Mouse (Mus musculus) CD4-positive, CD25-positive, alpha-beta regulatory T cell, adult 4 months (primary cell): Measurements from ENCODE around the gene Dock9. TPM values are rescaled to one million over a fixed set of nuclear protein-coding genes. Genes with fewer than 3 reads are reported as not detected.

ENCODE experiments used
- ATAC-seq: one replicate; pipeline ENCODE4 v1.8.0; 2017
- polyA plus RNA-seq, 2 experiments: library from polyadenylated mRNA; unstranded; fragments of 100-300 nt; shearing (Covaris generic); gene quantifications; one replicate each; pipeline ENCODE4 v1.2.1; 2017

Gene Dock9
- polyA plus RNA-seq, 2 experiments from 2014 or later = 5.7 to 5.8 TPM

DNA sequence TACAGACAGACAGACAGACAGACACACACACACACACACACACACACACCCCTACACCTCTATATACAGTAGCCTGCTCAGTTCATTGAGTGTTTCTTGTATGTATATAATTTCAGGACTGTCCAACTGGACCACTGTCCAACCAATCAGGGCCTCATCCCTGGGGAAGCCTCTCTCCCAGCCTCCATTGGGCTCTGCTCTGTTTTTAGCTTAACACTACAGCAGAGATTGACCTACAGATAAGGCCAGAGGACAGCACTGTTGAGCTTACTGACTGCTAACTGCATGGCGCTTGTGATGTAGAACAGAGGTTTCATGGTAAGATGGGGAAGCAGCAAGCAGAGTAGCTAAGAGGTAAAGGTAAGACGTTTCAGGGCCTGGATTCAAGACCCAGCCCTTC lies 5.7 kb downstream of the Dock9 start:
- no peak for ATAC-seq

DNA sequence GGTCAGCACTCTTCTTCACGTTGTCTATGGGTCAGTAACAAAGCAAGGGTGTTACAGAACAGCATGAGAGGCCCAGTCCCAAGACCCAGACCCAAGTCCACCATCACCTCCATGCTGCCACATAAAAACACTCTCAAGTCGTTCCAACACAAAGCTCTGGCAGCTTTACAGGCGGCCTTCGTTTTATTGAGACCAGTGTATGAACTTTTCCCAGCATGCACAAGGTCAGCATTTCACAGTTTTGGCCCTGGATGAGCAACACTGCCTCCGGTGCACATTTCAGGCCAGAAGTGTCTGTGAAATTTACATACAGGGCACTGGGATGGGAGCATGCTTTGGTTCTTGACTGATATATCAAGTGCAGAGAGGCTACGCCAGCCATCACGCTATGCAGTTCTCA lies 6.5 kb downstream of the Dock9 start:
- ATAC-seq = no peak

DNA sequence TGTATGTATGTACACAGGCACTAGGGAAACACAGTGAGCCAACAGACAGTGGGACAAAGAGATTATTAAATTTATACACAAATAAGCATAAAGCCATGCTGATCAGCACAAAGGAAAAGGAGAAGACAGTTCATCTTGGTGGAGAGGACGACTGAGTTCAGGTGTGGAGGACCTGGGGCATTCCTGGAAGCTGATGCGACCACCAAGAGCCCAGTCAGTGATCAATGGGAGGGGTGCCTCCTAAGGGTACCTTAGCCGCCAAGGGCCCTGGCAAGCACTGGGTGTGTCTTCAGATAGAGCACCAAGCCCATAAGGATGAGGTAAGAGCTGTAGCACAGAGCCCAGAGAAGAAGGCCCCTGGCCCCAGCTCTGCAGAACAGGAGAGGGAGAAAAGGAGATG lies 8.4 kb downstream of the Dock9 start:
- no peak for ATAC-seq

DNA sequence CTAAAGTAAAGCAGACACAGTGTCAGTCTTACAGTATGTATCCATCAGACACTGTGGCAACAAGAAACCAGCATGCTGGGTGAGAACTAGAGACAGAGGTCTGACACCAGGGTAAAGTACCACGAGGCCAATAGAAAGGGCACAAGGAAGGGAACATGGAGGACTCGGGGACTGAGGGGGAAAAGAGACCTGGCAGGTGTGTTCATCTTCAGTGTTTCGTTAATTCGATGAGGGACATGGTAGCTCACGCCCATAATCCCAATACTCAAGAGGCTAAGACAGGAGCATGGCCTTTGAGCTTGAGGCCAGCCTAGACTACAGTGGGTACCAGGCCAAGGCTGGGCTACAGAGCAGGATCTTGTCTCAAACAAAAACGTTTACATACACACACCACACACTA lies 9.2 kb downstream of the Dock9 start:
- ATAC-seq = no peak

DNA sequence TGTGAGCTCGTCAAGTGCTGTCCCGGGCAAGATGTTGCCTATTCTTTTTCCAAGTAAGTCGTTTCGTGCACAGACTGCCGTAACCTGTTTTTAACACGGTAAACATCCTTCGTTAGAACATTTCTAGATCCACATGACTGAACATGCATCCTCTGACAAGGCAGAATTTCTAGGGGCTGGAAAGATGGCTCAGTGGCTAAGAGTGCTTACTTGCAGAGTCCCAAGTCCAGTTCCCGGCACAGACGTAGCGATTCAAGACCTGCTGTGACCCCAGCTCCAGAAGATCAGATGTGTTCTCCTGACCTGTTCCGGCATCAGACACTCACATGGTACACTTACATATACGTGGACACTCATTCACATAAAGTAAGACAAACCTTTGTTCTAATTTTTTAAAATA lies 10.2 kb downstream of the Dock9 start:
- ATAC-seq = no peak

DNA sequence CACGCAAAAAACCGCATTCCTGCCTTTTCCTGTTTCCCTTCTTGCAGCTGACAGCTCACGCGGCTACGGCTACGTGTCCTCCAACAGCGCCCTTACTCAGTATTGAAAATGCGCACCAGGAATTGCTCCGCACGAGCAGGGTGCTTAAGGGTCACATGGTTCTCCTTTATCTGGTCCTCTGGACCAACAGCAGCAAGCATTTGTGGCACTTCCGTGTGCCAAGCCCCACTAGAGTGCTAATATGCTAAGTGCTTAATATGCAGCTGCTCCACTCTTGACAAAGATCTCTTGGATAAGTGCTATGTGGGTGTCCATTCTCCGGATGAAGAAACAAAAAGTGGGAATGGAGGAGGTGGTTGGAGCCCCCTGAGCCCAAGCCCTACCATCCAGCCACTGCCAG lies 10.7 kb downstream of the Dock9 start:
- ATAC-seq = no peak

DNA sequence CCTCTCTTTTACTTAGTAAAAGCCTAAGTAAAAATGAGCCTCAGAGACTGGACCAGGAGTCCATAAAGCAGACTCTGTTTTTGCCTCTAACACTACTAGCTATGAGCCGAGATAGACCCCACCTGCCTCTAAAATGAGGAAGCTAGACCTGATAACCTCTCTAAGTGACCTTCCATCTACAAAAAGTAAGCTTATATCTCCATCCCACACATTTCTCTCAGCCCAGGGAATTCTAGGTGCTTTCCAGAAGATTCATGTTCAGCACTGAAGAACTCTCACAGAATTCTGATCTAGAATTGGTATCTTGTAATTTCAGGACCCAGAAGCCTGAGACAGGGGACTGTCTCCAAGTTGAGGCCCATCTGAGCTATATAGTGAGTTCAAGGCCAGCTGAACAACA lies 12.2 kb downstream of the Dock9 start:
- no peak for ATAC-seq

DNA sequence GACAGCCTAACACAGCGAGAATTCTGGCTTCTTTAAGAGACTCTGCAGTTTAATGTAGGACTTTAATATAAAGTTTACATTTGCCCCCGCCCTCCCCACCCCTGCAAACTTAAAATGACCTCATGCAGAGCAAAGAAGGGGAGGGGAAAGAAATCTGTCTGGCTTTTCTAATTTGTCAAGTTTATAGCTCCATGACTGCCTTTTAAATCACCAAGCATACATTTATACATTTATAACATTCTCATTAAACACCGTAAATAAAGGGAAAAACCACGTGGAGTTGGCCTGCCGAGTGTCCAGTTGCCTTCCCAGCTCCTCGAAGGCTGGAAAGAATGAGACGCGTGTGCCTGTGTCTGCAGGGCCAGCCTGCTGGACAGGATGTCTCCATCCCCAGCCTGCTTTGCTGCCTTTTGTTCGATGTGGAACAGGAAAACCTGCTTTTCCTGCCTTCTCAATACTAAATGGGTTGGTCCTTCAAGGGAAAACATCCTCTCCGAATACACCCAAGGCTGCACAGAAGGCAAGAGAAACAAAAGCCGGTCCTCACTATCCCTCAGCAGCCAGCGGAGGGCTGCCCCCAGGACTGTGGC lies 16.6 kb downstream of the Dock9 start:
- ATAC-seq = no peak

DNA sequence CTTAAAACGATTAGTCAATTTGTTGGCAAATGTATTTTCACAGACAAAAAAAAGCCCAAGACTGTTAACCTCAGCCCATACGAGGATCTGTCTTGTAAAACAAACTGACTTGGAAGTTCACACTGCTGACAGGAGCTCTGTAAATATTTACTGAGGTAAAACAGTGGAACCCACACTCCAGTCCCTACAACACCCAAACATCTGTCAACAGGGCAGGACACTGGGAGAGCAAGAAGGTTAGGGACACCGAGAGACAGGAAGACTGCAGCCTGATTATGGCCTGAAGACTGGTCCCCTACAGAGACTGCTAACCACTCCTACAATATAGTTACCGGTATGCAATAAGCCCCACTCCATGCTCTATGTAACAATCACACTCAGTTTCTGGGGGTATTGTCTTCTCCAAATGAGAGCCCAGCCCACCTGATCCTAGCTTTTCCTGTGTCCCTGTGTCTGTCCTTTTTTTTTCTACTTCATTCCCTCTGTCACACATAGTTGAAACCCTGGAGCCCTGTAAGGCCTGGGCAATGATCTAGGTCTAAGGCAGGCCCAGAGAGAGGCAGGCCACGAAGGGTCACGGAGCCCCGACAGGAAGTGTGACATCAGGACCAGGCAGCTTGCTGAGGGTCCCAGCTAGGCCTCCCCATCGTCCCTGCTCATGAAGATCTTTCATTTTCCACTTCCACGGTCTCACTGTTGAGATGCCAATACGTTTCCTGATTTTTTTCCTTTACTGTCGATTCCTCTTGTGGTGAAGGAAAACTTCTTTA lies 17.3 kb downstream of the Dock9 start:
- ATAC-seq = no peak

DNA sequence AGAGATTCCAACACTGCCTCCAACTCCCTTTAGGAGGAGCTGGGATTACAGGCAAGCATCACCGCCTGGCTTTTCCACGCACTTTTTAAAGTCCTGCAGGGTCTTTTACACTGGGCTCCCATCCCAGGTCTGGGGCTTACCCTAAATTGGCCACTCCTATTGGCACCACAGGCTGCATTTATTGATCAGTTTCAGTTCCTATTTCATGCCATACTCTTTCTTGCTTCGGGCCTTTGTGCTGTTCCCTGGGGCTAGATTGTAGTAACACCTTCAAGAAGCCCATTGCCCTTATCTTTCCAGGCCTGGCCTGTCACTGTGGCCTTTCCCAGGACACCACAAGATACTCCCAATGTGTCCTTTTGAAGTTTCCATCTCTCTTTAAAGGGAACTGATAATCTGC lies 18.0 kb downstream of the Dock9 start:
- no peak for ATAC-seq

DNA sequence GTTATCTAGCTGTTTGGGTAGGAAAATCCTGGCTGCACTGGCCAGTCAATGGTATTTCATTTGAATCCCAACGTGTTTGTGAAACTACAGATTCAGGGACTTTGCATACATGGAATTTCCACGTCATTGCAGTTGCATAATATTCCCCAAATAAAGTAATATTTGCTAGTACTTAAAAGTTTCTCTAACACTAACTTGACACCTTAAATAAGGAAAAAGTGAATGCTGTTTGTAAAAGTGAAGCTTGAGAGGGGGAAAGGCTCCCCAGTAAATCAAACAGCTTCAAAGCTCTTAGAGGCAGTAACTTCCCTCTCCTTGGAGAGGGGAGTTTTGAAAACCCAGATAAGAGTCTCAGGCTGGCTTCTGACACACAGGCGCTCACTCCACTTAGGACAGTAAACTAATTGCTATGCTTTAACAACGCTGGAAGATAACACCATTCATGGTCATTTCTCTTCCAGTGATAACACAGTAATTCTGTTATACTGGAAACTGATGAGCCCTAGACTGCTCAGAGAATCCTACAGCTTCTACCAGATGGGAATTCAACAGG lies 20.3 kb downstream of the Dock9 start:
- ATAC-seq = no peak

DNA sequence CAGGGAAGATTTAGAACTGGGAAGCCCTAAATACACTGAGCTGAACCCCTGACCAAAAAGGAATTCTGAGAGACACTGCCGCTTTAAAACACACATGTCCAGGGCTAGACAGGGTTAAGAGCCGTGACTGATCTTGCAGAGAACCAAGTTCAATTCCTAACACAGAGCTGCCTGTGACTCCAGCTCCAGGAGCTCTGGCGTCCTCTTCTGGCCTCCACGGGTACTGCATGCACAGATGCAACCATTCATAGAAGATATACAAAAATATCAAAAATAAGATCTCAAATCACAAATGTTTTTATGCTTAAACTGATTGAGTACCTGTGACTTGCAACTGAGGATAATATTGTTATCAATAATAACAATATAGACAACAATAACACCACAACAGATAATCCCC lies 20.9 kb downstream of the Dock9 start:
- ATAC-seq = no peak

DNA sequence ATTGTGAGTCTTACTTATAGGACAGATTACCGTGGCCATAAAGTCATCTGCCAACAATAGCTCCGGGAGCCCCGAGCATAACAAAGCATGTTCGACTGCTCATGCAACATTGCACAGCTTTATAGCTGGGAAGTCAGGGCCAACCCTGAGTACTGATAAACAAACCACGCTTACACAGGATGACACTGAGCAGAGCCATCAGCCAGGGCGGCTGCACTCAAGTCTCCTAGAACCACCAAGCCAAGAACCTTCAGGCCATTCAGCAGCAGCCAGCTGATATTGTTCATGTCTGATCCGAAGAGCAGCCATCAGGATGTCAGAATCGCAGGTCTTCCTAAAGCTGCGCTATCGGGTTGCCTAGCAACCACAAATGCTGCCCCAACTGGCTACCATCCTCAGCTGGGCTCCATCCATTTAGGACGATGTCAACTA lies 35.6 kb downstream of the Dock9 start:
- no peak for ATAC-seq

DNA sequence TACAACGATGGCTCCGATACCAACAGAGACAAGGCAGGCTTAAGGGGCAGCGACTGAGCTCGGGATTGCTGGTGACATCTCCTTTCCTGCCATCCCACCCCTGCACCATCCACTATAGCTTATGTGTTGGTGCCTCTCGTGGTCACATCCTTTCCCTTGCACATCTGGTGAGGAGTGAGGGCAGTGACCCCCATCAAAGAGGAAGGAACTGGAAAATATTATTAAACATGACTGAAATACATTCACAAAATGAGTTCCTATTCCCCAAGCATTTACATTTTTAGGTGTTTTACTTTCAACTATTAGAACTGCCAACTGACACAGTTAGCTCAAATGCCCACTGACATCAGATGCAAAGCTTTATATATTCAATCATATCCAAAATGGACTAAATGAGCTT lies 37.2 kb downstream of the Dock9 start:
- no peak for ATAC-seq

DNA sequence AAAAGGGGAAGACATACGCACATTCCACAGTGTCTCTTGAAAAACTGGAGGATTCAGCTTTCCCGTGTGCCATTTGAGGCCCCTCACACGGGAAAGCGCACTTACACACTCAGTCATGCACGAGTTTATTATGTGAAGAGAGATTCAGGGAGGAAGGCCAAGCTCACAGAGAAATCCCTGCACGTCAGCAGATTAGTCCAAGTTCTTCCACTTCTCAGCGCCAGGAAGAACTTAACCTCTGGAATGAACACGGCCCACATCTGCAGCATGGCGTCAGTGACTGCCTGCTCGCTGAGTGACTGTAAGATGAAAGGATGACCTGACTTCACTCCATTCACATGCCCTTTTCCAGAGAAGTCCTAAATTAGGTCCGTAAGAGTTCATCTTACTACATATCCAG lies 43.5 kb downstream of the Dock9 start:
- ATAC-seq = no peak

DNA sequence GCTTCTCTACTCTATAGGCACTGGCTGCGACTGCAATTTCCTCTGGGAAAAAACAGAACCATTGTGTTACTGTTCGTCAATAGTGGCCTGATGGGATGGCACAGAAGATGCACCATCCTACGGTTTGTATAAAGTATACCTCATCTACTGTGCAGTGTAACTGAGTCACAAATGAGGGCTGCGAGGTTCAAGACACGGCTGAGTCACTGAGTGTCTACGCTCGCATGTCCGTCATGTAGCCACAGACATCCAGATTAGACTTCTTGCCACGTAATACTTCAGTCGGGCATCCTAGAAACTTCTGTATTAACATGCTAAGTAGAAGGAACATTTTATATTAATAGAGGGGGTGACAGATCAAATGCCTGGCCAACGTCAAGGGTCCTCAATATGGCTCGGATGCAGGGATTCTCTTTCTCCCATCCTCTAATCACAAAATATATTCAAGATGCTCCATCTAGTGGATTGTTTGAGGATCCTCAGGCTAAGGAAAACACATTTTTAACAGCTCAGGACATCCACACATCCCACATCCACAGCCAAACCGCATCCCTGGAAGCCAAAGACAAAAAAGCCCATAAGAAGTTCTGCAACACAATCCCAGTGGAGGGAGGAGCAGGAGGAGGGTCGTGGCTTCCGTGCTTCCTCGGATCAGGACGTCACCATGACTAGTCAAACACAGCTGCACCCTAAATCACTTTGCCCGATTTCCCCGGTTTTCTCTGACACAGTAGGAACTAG lies 44.8 kb downstream of the Dock9 start:
- ATAC-seq = no peak

DNA sequence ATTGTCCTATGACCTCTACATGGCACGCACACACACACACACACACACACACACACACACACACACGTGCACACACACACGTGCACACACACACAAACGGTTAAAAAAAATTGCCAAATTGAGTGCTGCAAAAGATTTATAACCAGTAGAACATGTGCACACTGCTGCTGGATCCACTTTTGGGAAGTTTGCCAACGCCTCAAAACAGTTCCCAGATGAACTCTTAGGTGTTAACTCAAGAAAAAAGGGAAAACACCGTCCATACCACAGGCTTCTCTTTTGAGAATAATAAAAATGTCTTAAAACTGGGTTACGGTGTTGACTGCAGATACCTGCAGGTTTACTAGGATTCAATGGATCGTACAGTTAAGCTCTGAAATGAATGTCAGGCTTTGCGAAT lies 48.0 kb downstream of the Dock9 start:
- ATAC-seq = no peak

DNA sequence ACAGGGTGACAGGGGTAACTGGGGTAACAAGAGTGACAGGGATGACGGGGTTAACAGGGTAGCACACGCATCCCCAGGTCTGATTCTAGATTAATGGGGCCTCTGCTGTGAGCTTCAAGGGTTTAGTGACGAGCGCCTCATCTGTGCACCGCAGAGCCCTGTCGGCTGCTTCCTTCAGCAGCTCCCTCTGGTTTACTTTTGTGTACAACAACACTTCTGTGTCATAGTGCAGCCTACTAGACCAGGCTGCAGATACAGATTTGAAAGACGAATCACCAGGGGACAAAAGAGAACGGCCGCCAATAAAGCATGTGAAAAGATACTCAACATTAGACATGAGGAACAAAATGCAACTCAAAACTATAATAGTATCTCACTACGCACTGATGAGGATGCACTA lies 48.6 kb downstream of the Dock9 start:
- no peak for ATAC-seq

DNA sequence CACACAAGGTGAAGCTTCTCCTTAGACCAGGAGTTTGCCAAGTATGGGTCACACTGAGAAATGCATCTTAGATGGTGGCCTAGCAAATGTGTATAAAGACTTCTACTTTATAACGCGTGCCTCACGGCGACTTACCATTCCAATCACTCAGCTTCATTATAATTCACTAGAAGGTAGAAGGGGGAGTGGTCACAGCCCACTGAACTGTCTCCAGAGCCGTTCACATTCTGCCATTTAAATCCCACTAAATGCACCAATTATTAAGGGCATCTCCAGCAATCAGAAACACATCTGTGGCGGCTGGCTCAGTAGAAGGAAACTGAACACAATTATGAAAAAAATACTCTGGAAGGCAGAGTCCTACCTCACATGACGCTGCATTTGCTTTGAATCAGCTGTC lies 50.3 kb downstream of the Dock9 start:
- ATAC-seq = no peak

DNA sequence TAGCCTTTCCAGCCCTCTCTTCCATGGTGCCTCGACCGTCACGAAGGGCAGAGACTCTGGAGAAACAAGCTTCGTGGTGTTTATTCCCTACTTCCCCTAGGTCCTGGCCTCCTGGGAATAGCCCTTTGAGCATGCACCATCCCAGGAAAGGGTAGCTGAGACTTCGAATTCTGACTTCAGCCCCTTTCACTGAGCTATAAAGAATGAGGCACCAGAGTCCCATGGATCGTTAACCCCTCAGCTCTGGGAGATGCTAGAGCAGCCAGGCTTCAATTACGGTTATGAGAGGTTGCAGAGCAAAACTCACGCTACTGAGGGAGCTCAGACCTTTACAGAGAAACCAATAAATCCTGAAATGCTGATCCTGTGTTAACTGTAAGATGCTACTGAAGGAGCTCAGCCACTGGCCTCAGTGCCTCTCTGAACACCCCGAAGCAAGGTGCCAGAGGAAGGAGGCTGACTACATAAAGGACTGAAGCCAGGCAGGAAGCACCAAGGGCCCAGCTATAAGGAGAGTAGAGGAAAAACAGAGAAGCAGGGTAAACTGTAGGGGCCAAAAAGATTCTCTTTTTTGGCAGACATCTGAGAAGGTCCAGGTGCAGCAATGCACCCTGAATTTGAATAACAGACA lies 53.7 kb downstream of the Dock9 start:
- ATAC-seq = no peak

DNA sequence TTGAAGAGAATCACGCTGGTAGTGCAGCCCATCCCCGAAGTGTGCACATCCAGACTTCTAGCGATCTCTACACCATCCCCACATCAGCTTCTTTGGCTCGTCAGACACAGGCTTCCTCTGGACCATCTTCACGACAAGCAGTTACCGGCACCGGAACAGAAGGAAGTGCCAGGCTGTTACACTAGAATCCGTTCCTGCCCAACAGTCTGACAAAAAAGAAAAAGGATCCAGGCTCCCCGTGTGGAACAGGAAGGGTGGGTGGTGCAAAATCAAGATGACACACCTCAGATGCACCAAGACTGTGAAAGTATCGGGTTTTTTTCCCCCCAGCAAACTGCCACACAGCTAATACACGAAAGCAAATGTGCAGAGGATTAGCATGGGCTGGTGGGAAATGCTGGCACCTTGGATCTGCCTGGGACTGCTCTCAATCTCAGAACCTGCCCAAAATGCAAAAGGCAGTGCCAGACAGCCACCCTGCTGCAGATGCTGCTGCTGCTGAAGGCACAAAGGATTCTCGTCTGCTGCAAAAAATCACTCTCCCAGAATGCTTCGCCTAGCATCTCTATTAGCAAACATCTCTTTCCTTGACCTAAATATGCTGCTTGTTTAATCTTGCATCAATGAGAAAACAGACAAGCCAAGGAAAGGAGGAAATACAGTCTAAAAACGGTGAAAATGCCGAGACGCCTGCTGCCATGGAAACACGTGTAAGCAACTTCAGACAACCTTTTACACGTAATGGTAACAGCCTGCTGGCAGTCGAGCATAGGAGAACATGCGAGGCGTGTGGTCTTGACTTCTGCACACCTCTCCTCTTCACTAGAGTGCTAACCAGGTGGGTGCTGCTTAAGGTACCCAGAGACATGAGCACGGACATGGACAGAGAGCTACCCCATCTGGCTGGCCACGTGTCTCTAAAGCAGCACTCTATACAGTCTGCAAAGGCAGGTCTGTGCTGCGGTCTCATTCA lies 58.9 kb downstream of the Dock9 start:
- ATAC-seq = peak; percentile 70

DNA sequence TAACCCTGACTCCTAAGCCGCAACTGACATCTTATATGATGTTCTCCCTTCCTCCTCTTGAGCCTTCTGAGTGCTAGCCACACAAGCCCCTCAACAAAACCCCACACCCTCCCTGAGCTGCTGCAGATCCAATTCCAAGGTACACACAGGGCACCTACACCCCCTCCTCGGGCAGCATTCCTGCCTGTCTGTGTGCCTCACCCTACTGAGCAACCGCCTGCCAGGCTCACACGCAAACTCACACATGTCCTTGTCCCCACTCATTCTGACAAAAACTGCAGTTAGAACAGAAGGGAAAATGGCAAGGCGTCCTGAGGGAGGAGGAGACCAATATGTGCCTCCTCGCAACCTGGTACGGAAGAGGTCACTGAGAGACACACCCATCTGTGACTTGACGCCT lies 60.4 kb downstream of the Dock9 start:
- ATAC-seq = no peak
